Mouse (Mus musculus) spleen, postnatal 0 days (tissue): Measurements from ENCODE around the gene Gm13278. TPM values are rescaled to one million over a fixed set of nuclear protein-coding genes. Genes with fewer than 3 reads are reported as not detected.

Experiments used
- polyA plus RNA-seq: library from polyadenylated mRNA; unstranded; fragments of >200 nt; fragmentation: Nextera tagmentation; extraction: Ambion mirVana; gene quantifications from 2 replicates; pipeline ENCODE4 v1.2.1, GENCODE M21; 2015

Gm13278 gene
- polyA plus RNA-seq: not detected in 2 replicates

DNA sequence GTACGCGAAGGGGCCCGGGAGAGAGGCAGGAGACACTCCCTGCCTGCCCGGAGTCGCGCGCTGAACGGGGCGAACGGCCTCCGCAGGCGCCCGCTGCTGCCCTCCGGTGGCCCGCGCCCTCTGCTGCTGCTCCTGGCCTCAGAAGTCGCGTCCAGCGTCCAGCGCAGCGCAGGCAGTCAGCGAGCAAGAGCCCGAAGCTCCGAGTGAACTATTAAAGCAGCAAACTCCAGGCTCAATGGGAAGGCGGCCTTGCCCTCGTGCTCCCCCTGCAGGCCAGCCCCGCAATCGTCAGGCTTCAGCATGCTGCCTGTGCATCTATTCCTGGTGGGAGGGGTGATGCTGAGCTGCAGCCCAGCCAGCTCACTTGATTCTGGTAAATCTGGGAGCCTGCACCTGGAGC, at the start of gene Gm13278:
Gene Gm13278, plus strand, starts transcription at position 301 of the 400 bp plus-strand sequence.

DNA sequence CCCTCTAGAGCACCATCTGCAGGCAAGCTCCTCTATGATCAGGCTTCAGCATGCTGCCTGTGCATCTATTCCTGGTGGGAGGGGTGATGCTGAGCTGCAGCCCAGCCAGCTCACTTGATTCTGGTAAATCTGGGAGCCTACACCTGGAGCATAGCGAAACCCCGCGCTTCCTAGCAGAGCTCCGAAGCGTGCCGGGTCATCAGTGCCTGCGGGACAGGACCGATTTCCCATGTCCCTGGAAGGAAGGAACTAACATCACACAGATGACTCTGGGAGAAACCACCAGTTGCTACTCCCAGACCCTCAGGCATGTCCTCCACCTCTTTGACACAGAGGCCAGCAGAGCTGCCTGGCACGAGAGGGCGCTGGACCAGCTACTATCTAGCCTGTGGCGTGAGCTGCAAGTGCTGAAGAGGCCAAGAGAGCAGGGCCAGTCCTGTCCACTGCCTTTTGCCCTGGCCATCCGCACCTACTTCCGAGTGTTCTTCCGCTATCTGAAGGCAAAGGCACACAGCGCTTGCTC, 36.5 kb upstream of the Gm13278 start, which contains the start of gene Gm13271:
Gene Gm13271, plus strand, starts transcription at position 51 of the 523 bp plus-strand sequence.

DNA sequence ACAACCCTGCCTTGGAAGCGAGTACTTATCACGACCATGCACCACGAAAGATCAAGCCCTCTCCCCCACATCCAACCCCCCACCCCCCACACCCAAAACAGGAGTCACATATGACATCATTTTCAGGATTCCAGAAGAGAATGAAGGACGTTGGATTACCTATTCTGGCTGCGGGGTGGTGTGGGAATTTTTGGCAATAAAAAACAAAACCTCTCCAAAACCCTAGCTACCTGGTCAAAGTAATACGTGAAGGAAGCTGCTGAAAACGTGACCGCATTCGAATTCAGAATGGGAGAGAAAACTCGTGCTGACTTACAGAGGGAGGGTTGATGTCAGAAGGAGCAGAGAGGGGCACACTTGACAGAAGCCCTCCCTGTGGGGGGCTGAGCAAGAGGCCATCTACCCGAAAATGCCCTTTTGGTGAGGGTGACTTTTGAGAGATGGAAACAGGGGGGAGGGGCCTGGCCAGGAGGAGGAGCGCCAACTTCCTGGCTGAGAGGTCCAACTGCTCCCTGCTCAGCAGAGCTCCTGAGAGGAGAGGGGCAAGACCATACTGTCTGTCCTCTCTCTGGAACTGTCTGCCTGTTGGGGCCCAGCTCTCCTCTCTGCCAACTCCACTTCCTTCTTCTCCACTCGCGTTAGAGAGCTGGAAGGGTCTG, 31.6 kb upstream of the Gm13278 start, which contains the start of gene Gm13283:
Gene Gm13283, plus strand, starts transcription at position 510 of the 659 bp plus-strand sequence.

DNA sequence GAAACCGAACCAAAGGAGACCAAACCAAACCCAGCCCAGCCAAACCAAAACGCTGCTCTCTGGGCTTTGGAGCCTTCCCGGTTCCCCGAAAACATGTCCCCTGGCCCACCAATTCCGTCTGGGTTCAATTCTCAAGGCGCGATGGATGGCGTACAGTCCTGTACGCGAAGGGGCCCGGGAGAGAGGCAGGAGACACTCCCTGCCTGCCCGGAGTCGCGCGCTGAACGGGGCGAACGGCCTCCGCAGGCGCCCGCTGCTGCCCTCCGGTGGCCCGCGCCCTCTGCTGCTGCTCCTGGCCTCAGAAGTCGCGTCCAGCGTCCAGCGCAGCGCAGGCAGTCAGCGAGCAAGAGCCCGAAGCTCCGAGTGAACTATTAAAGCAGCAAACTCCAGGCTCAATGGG, 17.8 kb upstream of the Gm13278 start, which contains the start of gene Gm13290:
Gene Gm13290, plus strand, starts transcription at position 301 of the 400 bp plus-strand sequence.

DNA sequence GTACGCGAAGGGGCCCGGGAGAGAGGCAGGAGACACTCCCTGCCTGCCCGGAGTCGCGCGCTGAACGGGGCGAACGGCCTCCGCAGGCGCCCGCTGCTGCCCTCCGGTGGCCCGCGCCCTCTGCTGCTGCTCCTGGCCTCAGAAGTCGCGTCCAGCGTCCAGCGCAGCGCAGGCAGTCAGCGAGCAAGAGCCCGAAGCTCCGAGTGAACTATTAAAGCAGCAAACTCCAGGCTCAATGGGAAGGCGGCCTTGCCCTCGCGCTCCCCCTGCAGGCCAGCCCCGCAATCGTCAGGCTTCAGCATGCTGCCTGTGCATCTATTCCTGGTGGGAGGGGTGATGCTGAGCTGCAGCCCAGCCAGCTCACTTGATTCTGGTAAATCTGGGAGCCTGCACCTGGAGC, 14.7 kb upstream of the Gm13278 start, which contains the start of gene Gm13289:
Gene Gm13289, plus strand, starts transcription at position 301 of the 400 bp plus-strand sequence.

DNA sequence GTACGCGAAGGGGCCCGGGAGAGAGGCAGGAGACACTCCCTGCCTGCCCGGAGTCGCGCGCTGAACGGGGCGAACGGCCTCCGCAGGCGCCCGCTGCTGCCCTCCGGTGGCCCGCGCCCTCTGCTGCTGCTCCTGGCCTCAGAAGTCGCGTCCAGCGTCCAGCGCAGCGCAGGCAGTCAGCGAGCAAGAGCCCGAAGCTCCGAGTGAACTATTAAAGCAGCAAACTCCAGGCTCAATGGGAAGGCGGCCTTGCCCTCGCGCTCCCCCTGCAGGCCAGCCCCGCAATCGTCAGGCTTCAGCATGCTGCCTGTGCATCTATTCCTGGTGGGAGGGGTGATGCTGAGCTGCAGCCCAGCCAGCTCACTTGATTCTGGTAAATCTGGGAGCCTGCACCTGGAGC, 11.8 kb upstream of the Gm13278 start, which contains the start of gene Gm13272:
Gene Gm13272, plus strand, starts transcription at position 301 of the 400 bp plus-strand sequence.

DNA sequence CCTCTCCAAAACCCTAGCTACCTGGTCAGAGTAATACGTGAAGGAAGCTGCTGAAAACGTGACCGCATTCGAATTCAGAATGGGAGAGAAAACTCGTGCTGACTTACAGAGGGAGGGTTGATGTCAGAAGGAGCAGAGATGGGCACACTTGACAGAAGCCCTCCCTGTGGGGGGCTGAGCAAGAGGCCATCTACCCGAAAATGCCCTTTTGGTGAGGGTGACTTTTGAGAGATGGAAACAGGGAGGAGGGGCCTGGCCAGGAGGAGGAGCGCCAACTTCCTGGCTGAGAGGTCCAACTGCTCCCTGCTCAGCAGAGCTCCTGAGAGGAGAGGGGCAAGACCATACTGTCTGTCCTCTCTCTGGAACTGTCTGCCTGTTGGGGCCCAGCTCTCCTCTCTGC, 9.5 kb upstream of the Gm13278 start, which contains the start of gene Ifnz:
Gene Ifnz, plus strand, starts transcription at position 301 of the 400 bp plus-strand sequence.

DNA sequence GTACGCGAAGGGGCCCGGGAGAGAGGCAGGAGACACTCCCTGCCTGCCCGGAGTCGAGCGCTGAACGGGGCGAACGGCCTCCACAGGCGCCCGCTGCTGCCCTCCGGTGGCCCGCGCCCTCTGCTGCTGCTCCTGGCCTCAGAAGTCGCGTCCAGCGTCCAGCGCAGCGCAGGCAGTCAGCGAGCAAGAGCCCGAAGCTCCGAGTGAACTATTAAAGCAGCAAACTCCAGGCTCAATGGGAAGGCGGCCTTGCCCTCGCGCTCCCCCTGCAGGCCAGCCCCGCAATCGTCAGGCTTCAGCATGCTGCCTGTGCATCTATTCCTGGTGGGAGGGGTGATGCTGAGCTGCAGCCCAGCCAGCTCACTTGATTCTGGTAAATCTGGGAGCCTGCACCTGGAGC, 5.9 kb upstream of the Gm13278 start, which contains the start of gene Gm13276:
Gene Gm13276, plus strand, starts transcription at position 301 of the 400 bp plus-strand sequence.

DNA sequence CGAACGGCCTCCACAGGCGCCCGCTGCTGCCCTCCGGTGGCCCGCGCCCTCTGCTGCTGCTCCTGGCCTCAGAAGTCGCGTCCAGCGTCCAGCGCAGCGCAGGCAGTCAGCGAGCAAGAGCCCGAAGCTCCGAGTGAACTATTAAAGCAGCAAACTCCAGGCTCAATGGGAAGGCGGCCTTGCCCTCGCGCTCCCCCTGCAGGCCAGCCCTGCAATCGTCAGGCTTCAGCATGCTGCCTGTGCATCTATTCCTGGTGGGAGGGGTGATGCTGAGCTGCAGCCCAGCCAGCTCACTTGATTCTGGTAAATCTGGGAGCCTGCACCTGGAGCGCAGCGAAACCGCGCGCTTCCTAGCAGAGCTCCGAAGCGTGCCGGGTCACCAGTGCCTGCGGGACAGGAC, 2.9 kb upstream of the Gm13278 start, which contains the start of gene Gm13277:
Gene Gm13277, plus strand, starts transcription at position 231 of the 400 bp plus-strand sequence.

DNA sequence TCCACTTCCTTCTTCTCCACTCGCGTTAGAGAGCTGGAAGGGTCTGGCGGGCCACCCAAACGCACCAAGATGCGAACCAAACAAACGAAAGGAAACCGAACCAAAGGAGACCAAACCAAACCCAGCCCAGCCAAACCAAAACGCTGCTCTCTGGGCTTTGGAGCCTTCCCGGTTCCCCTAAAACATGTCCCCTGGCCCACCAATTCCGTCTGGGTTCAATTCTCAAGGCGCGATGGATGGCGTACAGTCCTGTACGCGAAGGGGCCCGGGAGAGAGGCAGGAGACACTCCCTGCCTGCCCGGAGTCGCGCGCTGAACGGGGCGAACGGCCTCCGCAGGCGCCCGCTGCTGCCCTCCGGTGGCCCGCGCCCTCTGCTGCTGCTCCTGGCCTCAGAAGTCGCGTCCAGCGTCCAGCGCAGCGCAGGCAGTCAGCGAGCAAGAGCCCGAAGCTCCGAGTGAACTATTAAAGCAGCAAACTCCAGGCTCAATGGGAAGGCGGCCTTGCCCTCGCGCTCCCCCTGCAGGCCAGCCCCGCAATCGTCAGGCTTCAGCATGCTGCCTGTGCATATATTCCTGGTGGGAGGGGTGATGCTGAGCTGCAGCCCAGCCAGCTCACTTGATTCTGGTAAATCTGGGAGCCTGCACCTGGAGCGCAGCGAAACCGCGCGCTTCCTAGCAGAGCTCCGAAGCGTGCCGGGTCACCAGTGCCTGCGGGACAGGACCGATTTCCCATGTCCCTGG, 2.8 kb downstream of the Gm13278 start, which contains the start of gene Gm13275:
Gene Gm13275, plus strand, starts transcription at position 552 of the 740 bp plus-strand sequence.

DNA sequence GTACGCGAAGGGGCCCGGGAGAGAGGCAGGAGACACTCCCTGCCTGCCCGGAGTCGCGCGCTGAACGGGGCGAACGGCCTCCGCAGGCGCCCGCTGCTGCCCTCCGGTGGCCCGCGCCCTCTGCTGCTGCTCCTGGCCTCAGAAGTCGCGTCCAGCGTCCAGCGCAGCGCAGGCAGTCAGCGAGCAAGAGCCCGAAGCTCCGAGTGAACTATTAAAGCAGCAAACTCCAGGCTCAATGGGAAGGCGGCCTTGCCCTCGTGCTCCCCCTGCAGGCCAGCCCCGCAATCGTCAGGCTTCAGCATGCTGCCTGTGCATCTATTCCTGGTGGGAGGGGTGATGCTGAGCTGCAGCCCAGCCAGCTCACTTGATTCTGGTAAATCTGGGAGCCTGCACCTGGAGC, 5.7 kb downstream of the Gm13278 start, which contains the start of gene Gm13279:
Gene Gm13279, plus strand, starts transcription at position 301 of the 400 bp plus-strand sequence.

DNA sequence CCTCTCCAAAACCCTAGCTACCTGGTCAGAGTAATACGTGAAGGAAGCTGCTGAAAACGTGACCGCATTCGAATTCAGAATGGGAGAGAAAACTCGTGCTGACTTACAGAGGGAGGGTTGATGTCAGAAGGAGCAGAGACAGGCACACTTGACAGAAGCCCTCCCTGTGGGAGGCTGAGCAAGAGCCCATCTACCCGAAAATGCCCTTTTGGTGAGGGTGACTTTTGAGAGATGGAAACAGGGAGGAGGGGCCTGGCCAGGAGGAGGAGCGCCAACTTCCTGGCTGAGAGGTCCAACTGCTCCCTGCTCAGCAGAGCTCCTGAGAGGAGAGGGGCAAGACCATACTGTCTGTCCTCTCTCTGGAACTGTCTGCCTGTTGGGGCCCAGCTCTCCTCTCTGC, 8.0 kb downstream of the Gm13278 start, which contains the start of gene Gm13285:
Gene Gm13285, plus strand, starts transcription at position 301 of the 400 bp plus-strand sequence.

DNA sequence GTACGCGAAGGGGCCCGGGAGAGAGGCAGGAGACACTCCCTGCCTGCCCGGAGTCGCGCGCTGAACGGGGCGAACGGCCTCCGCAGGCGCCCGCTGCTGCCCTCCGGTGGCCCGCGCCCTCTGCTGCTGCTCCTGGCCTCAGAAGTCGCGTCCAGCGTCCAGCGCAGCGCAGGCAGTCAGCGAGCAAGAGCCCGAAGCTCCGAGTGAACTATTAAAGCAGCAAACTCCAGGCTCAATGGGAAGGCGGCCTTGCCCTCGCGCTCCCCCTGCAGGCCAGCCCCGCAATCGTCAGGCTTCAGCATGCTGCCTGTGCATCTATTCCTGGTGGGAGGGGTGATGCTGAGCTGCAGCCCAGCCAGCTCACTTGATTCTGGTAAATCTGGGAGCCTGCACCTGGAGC, 11.6 kb downstream of the Gm13278 start, which contains the start of gene Gm13287:
Gene Gm13287, plus strand, starts transcription at position 301 of the 400 bp plus-strand sequence.

DNA sequence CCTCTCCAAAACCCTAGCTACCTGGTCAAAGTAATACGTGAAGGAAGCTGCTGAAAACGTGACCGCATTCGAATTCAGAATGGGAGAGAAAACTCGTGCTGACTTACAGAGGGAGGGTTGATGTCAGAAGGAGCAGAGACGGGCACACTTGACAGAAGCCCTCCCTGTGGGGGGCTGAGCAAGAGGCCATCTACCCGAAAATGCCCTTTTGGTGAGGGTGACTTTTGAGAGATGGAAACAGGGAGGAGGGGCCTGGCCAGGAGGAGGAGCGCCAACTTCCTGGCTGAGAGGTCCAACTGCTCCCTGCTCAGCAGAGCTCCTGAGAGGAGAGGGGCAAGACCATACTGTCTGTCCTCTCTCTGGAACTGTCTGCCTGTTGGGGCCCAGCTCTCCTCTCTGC, 13.9 kb downstream of the Gm13278 start, which contains the start of gene Gm13288:
Gene Gm13288, plus strand, starts transcription at position 301 of the 400 bp plus-strand sequence.

DNA sequence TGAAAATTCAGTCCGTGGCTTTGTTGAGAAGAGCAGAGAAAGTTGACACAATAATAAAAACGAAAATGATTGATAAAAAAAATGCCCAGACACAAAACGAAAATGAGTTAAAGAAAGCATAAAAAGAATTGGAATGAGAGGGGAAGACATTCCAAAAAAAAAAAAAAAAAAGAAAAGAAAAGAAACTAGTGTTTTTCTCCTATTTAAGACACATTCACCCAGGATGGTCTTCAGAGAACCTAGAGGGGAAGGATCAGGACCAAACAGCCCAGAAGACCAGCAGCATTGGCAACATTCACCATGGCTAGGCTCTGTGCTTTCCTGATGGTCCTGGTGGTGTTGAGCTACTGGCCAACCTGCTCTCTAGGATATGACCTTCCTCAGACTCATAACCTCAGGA, 24.6 kb downstream of the Gm13278 start, which contains the start of gene Ifna7:
Gene Ifna7, plus strand, starts transcription at position 301 of the 400 bp plus-strand sequence.

DNA sequence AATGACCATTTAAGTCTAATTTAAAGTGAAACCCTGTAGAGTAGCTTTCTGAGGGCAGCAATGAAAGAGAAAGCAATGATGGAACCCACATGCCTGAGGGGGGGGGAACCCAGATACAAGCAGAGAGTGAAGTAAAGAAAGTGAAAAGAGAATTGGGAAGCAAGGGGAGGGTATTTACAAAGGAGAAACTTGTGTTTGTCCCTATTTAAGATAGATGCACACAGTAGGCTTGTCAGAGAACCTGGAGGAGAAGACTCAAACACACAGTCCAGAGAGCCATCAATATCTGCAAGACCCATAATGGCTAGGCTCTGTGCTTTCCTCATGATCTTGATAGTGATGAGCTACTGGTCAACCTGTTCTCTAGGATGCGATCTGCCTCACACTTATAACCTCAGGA, 28.3 kb downstream of the Gm13278 start, which contains the start of gene Ifna11:
Gene Ifna11, plus strand, starts transcription at position 301 of the 400 bp plus-strand sequence.

DNA sequence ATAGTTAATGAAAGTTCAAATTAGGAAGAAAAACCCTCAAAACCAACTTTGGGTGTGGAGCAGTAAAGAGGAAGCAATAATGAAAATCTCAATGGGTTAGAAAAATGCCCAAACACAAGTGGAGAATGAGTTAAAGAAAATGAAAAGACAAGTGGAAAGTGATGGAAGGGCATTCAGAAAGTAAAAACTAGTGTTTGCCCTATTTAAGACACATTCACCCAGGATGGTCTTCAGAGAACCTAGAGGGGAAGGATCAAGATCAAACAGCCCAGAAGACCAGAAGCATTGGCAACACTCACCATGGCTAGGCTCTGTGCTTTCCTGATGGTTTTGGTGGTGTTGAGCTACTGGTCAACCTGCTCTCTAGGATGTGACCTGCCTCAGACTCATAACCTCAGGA, 35.8 kb downstream of the Gm13278 start, which contains the start of gene Ifna6:
Gene Ifna6, plus strand, starts transcription at position 301 of the 400 bp plus-strand sequence.

DNA sequence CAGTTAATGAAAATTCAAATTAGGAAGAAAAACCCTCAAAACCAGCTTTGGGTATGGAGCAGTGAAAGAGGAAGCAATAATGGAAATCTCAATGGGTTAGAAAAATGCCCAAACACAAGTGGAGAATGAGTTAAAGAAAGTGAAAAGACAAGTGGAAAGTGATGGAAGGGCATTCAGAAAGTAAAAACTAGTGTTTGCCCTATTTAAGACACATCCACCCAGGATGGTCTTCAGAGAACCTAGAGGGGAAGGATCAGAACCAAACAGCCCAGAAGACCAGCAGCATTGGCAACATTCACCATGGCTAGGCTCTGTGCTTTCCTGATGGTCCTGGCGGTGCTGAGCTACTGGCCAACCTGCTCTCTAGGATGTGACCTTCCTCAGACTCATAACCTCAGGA, 43.9 kb downstream of the Gm13278 start, which contains the start of gene Ifna5:
Gene Ifna5, plus strand, starts transcription at position 301 of the 400 bp plus-strand sequence.

DNA sequence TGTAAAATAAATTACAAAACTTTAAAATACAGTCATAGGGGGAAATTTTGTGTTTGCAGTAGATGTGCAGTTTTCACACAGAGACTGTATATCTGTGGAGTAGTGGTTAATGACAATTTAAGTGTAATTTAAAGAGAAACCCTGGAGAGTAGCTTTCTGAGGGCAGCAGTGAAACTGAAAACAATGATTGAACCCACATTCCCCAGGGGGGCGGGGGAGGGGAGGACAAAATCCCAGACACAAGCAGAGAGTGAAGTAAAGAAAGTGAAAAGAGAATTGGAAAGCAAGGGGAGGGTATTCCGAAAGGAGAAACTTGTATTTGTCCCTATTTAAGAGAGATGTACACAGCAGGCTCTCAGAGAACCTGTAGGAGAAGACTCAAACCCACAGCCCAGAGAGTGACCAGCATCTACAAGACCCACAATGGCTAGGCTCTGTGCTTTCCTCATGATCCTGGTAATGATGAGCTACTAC, 50.1 kb downstream of the Gm13278 start, which contains the start of gene Ifna4:
Gene Ifna4, plus strand, starts transcription at position 424 of the 474 bp plus-strand sequence.

